Mouse (Mus musculus): ENCODE results near the gene Nrcam. TPM values are rescaled to one million over a fixed set of nuclear protein-coding genes. Genes with fewer than 3 reads are reported as not detected.

Gene Nrcam
- polyA plus RNA-seq, 1 experiment: 0.06 TPM

DNA sequence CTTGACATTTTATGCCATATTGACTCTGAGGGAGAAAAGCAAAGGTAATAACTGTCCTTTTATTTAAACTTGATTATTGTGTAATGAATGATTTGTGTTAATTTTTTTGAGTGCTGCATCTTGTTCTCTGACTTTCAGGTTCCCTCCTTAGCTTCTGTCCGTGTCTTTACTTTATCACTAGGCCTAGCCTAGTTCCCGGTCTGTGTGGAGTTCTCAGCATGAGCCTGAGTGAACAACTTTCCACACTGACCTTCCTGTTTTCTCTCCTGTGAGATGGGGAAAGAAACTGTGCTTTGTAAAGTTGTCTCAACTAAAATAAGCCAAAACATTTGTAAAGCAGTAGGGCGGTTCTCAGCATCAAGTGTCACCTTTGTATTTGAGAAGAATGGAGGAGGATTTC, 179.9 kb downstream of the Nrcam start:
- no peak overlapping the region for H3K4me3 ChIP-seq (ENCODE audit: extremely low read depth, insufficient read depth, insufficient read length)
- H3K27ac ChIP-seq (ENCODE audit: insufficient read depth, low read length): no peak overlapping the region
- no peaks in the 10 kb centered on the region for H3K4me1 ChIP-seq (ENCODE audit: control insufficient read depth, insufficient read depth, insufficient read length)
- no peak for DNase-seq (ENCODE audit: low read depth in 1 of 2, low spot score in 2 of 2)
- no peaks in the 10 kb centered on the region for H3K36me3 ChIP-seq (ENCODE audit: control insufficient read depth, insufficient read depth, low read length)
- WGBS: 87% methylated on average over 3 of the region's 3 CpGs
- no peaks in the 10 kb centered on the region for H3K27me3 ChIP-seq (ENCODE audit: control insufficient read depth, insufficient read depth, low read length)
- no peak for TF ChIP-seq POLR2A (IDR thresholded peaks at IDR 0.05; ENCODE audit: low read depth, low read length)
- TF ChIP-seq CTCF (IDR thresholded peaks at IDR 0.05; ENCODE audit: extremely low read depth, insufficient read depth, insufficient read length, insufficient replicate concordance): no peak

DNA sequence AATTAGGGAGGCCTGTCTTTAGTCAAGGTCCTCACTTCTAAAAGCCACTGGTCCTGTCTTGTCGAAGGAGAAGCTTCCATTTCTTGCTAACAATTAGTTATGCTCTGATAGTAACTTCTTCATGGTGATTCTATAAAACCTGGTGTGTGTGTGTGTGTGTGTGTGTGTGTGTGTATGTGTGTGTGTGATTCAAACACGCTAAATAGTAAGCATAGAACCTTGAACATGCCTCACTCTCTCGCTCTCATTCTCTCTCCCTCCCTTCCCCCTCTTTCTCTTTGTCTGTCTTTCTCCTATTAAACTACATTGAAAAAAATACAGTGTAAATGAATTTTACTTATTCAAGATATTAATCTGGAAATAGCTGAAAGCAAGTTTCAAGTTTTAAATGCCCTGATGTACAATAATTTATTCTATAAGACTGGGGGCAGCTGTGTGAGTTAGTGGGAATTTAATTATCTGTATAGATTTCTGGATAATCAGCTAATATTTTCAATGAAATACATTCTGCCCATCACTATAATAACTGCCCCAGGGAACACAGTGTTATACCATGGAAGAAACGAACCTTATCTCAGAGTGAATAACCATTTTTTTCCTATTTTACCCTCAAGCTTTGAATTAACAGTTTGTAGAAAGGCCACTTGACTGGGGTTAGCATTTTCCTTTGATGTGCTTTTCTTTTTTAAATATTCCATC, 180.9 kb downstream of the Nrcam start:
- 84% methylated on average over 4 of the region's 4 CpGs for WGBS
- H3K36me3 ChIP-seq (ENCODE audit: control insufficient read depth, insufficient read depth, low read length): no peaks in the 10 kb centered on the region
- no peak overlapping the region for H3K27ac ChIP-seq (ENCODE audit: insufficient read depth, low read length)
- H3K4me1 ChIP-seq (ENCODE audit: control insufficient read depth, insufficient read depth, insufficient read length): no peaks in the 10 kb centered on the region
- no peak for DNase-seq (ENCODE audit: low read depth in 1 of 2, low spot score in 2 of 2)
- H3K4me3 ChIP-seq (ENCODE audit: extremely low read depth, insufficient read depth, insufficient read length): no peak overlapping the region
- no peak for TF ChIP-seq POLR2A (IDR thresholded peaks at IDR 0.05; ENCODE audit: low read depth, low read length)
- no peaks in the 10 kb centered on the region for H3K27me3 ChIP-seq (ENCODE audit: control insufficient read depth, insufficient read depth, low read length)

DNA sequence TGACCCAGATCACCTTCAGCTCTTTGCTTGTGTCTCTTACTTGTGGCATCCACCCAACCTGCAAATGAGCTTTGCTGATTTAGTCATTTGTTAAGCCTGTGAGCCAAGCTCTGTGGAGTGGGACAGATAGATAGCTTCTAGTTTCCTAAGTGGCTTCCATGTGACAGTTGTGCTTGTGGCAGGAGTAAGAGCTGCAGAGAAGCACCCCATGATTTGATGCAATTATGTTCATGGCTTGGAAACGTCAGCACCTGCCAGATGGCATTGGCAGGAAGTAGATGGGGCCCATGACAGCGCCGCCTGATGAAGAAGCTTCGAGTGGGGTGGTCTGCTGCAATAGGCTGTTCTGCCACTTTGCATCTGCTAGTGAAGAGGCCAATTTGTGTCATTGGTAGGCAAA, 186.4 kb downstream of the Nrcam start:
- WGBS: 56% methylated on average over 4 of the region's 4 CpGs
- TF ChIP-seq POLR2A (IDR thresholded peaks at IDR 0.05; ENCODE audit: low read depth, low read length): no peak
- TF ChIP-seq CTCF (IDR thresholded peaks at IDR 0.05; ENCODE audit: extremely low read depth, insufficient read depth, insufficient read length, insufficient replicate concordance): no peak
- H3K36me3 ChIP-seq (ENCODE audit: control insufficient read depth, insufficient read depth, low read length): no peaks in the 10 kb centered on the region
- DNase-seq (ENCODE audit: low read depth in 1 of 2, low spot score in 2 of 2): no peak
- no peaks in the 10 kb centered on the region for H3K4me1 ChIP-seq (ENCODE audit: control insufficient read depth, insufficient read depth, insufficient read length)
- no peak overlapping the region for H3K4me3 ChIP-seq (ENCODE audit: extremely low read depth, insufficient read depth, insufficient read length)
- H3K27ac ChIP-seq (ENCODE audit: insufficient read depth, low read length): no peak overlapping the region
- no peaks in the 10 kb centered on the region for H3K27me3 ChIP-seq (ENCODE audit: control insufficient read depth, insufficient read depth, low read length)

DNA sequence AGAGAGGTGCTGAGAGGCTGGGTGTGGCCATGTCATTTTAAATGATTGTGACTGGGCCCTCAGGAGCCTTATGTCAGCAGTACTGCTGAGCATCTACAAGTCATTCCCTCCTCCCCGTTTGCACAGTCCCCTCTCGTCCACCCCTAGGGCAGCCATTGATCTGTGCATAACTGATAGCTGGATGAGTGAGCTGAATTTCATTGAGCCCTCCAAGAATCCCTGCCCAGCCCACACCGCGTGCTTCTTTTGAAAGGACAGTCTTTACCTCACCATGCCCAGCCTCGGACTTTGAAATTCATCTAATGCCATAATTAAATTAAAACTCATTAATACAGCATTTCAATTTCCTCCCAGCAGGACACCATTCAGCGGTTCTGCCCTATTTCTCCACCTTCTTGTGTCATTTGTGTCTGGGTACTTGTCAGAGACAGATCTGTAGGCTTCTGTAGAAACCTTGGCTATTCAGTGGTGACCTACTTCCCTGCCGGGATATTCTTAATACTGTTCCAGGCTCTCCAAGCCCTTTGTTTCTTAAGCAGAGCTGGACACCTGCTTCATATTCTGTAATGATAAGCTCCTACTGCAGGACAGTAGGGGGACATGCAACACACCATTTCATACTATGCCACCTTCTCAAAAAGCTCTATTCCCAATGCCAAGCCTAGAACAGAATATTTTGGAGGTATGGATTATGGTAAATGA, 190.9 kb downstream of the Nrcam start:
- DNase-seq (ENCODE audit: low read depth in 1 of 2, low spot score in 2 of 2): no peak
- H3K36me3 ChIP-seq (ENCODE audit: control insufficient read depth, insufficient read depth, low read length): no peaks in the 10 kb centered on the region
- H3K27ac ChIP-seq (ENCODE audit: insufficient read depth, low read length): no peak overlapping the region
- no peaks in the 10 kb centered on the region for H3K27me3 ChIP-seq (ENCODE audit: control insufficient read depth, insufficient read depth, low read length)
- WGBS: 76% methylated on average over 7 of the region's 7 CpGs
- TF ChIP-seq CTCF (IDR thresholded peaks at IDR 0.05; ENCODE audit: extremely low read depth, insufficient read depth, insufficient read length, insufficient replicate concordance) (no peak), POLR2A (IDR thresholded peaks at IDR 0.05; ENCODE audit: low read depth, low read length) (no peak)
- no peak overlapping the region for H3K4me3 ChIP-seq (ENCODE audit: extremely low read depth, insufficient read depth, insufficient read length)
- H3K4me1 ChIP-seq (ENCODE audit: control insufficient read depth, insufficient read depth, insufficient read length): no peaks in the 10 kb centered on the region

DNA sequence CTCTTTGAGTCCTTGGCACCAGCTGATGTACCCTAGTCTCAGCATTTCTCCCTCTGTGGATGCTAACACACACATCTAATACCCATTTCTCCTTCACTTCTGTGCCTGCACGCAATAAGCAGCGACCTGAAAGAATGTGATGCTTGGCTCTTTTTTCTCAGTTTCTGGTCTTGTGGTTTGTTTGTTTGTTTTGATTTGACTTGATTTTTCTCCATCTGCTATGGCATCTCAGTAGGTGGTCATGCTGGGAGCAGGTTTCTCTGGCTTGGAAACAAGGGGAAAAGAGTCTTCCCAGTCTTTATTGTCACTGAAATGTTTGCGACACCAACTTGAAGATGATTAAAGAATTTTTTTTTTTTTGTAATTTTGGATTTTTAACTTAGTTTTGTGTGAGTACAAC, 192.8 kb downstream of the Nrcam start:
- no peak for TF ChIP-seq CTCF (IDR thresholded peaks at IDR 0.05; ENCODE audit: extremely low read depth, insufficient read depth, insufficient read length, insufficient replicate concordance)
- TF ChIP-seq POLR2A (IDR thresholded peaks at IDR 0.05; ENCODE audit: low read depth, low read length): no peak
- no peaks in the 10 kb centered on the region for H3K4me1 ChIP-seq (ENCODE audit: control insufficient read depth, insufficient read depth, insufficient read length)
- no peak overlapping the region for H3K4me3 ChIP-seq (ENCODE audit: extremely low read depth, insufficient read depth, insufficient read length)
- no peaks in the 10 kb centered on the region for H3K36me3 ChIP-seq (ENCODE audit: control insufficient read depth, insufficient read depth, low read length)
- 86% methylated on average over 3 of the region's 3 CpGs for WGBS
- no peak overlapping the region for H3K27ac ChIP-seq (ENCODE audit: insufficient read depth, low read length)
- DNase-seq (ENCODE audit: low read depth in 1 of 2, low spot score in 2 of 2): no peak
- H3K27me3 ChIP-seq (ENCODE audit: control insufficient read depth, insufficient read depth, low read length): no peaks in the 10 kb centered on the region

DNA sequence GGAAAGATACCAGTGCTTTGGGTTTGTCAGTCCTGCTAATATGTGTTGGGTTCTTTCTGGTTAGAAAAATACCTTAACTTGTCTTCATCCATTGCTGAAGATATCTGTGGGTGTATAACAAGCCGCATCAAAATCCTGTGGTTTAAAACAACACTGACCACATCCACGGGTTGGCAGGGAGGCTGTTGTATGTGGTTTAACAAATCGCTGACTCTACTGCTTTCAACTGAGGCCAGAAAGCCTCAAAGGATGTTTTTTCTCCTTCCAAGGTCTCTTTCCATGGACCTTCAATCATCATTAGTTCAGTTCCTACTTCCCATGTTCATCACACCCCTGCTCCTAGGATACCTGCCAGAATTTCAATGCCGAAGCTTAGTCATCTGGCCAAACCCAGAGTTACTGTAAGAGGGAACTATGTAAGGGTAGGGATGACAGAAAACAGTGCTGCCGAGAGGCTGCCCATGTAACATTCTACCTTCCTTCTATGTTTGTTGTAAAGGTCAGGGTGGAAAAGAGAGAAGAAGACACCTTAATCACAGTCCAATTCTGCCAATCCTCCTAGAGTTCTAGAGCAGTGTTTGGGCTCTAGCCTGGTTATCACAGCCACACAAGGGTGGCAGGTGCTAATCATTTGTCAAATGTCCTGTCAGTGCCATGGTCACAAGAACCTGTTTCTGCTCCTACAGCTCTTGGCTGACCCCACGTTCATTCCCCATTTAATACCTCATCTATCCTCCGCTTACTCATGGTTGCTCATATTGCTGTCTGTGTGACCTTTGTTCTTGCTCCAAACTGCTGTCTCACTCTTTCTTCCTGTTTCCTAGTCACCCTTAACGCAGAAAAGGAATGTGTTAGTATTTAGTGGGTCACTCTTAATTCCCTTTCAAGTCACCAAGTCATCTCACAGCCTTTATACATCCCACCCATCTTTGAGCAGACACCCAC, 196.2 kb downstream of the Nrcam start:
- WGBS: 44% methylated on average over 8 of the region's 8 CpGs
- no peak overlapping the region for H3K27ac ChIP-seq (ENCODE audit: insufficient read depth, low read length)
- TF ChIP-seq CTCF (IDR thresholded peaks at IDR 0.05; ENCODE audit: extremely low read depth, insufficient read depth, insufficient read length, insufficient replicate concordance) (no peak), POLR2A (IDR thresholded peaks at IDR 0.05; ENCODE audit: low read depth, low read length) (no peak)
- no peaks in the 10 kb centered on the region for H3K4me1 ChIP-seq (ENCODE audit: control insufficient read depth, insufficient read depth, insufficient read length)
- no peaks in the 10 kb centered on the region for H3K36me3 ChIP-seq (ENCODE audit: control insufficient read depth, insufficient read depth, low read length)
- no peak overlapping the region for H3K4me3 ChIP-seq (ENCODE audit: extremely low read depth, insufficient read depth, insufficient read length)
- DNase-seq (ENCODE audit: low read depth in 1 of 2, low spot score in 2 of 2): no peak
- no peaks in the 10 kb centered on the region for H3K27me3 ChIP-seq (ENCODE audit: control insufficient read depth, insufficient read depth, low read length)

Data from spleen, adult 2 months (tissue).